Mouse (Mus musculus) urinary bladder, postnatal 36 days (tissue): ENCODE results near the gene Frmd4a.

Experiments used
- DNase-seq, 2 experiments: peaks; one replicate each; pipeline ENCODE4 v3.0.0; 2022; ENCODE audit warnings: low spot score in 2 of 2, mixed read lengths in 1 of 2

Frmd4a gene

GRCm38 (mm10) chr2:4518549-4518948 is 501.0 kb downstream of the Frmd4a start:
- DNase-seq = no peak

DNA sequence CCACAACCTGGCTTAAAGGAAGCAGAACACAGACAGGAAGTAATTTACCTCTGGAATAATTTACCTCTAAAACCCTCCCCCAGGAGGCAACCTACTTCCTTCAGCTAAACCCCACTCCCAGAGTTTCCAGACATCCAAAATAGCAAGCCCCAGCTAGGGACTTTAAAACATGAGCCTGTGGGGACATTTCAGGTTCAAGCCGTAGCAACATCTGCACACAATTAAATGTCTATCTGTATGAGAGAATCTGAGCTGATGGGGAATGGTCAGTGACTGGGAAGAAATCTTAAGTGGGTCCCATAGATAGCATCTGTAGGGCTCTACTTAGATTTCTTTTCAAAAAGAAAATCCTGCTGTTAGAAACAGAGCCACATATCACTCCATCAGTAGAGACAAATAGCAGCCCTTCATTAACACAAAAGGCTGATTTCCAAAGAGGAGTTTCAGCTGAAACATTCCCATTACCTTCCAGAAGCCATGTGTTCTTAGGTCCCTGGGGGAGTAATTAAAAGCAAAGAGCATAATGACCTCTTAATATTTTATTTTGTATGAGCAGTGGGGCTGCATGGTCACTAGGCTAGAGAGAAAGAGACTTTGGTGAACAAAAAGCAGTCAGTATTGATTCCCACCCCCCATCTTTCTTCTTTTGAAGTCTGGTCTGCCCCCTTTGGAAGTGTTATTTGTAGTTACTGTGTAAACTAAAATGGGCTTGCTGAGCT is 505.4 kb downstream of the Frmd4a start:
- no peak for DNase-seq

GRCm38 (mm10) chr2:4527094-4527493 is 509.6 kb downstream of the Frmd4a start:
- no peak for DNase-seq

DNA sequence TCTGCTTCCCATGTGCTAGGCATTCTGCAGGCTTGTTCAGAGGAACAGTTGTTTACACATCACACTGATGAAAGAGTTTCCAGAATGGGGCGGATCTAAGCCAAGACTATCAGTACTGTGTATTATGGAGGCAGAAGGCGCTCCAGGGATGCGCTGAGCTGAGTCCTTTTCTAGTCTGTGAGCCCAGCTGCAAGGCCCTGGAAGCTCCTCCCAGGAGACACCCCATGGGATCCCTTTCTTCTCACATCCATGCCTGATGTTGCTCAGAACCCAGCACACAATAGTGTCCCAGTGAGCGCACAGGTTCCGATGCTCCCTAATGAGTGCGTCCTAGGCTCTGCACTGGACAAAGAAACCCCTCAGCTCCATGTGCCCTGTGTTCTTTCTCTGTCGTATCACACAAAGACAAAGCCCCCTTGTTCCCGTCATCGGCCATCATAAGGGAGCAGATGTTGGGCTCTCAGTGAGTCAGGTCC is 511.8 kb downstream of the Frmd4a start:
- DNase-seq = no peak

DNA sequence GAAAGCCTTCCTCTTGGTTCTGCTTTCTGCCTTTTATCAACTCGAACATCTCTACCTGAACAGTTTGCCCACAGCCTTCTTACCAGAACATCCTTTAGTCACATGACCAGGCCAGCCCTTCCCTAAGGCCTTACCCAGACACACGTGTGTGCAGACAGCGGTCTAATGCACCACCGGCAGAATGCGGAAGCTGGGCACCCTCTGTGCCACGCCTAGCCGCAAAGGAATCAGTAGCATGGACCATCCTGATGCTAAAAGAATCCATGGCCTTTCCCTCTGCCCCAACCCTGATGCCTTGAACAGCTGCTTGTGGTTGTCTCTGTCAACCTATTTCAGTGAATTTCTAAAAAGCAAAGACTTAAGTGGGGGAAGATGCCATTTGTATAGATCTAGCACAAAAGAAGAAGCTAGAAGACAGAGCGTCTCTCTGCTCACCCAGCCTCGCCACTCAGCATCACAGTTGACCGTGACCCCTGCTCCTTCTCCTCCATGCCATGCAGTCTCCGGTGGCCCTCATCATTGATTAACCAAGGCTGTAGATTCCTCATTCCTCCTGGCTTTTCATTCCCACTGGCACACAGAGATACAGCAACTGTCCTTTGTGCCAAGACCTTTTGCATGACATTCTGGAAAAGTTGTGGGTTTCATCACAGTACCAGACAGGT is 514.1 kb downstream of the Frmd4a start:
- no peak for DNase-seq

DNA sequence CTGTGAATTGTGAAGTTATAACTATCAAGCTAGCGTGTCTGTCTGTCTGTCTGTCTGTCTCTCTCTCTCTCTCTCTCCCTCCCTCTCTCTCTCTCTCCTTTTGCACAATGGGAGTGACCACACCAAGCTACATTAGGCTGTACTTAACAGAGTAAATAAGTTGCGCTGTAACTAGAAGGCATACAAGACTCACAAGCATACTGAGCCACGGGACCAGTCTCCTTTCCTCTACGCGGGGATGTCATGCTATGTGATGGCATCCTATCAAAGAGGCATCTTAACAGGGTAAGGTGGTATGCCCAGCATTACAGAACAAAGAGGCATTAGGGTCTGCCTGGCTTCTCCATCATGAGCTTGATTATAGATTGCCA is 514.7 kb downstream of the Frmd4a start:
- DNase-seq = no peak

DNA sequence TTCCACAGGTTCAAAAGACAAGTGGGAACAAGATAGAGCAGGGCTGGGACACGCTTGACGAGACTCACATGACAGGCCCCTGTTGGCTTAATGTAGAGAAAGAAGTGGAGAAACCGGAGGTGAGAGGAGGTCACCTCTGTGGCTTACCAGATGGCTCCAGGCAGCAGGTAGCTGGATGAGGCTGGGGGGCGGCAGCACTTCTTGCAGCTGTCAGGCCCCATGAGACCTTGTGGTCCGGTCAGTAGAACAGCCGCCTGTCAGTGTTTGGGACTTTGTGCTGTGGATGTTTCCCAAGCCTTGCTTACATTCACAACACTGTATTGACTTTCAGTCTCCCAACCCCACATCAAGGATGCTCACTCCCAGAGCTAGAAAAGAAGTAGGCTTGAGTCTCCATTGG is 515.4 kb downstream of the Frmd4a start:
- no peak for DNase-seq

- no peak for DNase-seq
Observed at GRCm38 (mm10) chr2:4535187-4535864, 517.8 kb downstream of the Frmd4a start.

GRCm38 (mm10) chr2:4541330-4541729 is 523.8 kb downstream of the Frmd4a start:
- no peak for DNase-seq

DNA sequence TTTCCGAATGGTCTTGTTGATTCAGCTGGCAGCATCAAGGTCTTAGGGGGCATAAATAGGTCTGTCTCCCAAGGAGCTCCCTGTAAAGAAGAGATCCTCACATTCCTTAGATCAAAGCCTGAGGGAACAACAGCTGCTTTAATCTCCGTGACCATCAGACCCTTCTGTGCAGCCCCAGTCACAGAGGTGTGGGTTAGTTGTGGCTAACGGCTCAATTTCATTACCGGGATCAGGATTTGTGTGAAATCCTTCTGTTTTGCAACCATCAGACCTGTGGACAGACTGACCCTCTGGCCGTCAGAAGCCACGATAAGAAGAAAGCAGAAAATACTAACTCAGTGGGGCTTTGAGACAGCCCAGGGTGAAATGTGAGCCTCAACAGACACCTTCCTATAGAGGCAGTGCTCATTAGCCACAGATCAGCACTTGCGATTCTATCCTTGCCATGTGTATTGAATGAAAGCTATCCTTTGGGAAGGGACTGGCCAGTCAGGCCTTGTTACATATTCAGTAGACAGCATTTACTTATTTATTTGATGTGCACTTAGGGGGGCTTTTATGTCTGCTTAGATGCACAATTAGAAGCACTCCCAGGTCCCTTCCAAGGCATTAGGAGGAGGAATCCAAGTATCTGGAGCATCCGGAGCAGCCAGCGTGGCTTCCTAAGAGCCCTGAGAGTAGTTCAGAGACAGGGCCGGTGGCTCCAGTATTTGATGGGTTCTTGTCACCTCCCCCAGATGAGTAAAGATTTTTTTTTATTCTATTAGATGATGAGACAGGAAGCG is 524.5 kb downstream of the Frmd4a start:
- no peak for DNase-seq

DNA sequence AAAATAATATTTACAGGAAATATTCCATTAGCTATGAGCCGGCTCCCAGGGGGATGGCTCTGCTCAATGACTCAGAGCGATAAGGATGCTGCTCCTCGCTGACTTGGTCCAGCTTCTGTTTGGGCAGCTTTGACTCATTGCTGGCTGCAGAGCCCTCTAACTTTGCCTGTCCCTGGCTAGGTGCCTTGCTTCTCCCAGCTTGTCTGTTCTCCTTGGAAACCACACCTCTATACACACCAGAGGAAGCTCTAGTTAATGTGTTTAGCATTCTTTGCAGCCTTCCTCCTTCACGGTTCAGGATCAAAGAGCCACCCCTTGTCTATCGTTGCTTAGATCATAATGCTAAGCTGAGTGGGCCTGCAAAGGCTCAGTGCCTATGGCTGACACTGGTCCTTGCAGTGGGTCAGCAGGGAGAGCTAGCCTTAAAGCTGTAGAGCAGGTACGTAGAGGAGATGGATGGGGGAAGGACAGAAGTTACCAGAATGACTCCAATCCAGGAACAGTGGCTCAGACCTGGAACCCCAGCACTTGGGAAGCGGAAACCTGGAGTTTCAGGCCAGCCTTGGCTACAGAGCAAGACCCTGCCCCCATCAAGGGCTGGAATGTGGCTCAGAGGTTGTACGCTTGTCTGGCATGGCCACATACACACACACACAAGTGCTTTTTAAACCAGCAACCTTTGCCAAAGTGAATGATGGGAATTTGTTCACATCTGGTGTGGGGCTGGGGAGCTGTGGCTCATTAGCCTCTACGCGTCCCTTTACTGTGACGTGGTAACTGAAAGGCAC is 525.3 kb downstream of the Frmd4a start:
- DNase-seq = peak in 1 of 2 experiments; percentile 35

DNA sequence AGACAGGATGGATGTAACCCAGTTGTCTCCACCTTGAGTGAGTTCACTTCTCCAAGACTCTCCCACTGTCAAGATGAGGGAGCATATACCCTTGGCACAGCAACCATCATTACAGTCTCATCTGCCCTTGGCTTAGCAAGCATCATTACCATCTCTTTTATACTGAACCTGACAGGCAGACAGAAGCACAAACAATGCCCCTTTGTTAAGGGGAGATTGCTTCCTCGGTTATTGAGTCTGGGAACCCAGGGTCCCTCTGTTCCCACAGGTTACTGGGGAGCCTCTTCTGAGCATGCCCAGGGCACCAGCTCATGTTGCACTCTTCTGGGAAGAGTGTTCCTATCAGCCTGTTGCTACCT is 525.9 kb downstream of the Frmd4a start:
- no peak for DNase-seq

DNA sequence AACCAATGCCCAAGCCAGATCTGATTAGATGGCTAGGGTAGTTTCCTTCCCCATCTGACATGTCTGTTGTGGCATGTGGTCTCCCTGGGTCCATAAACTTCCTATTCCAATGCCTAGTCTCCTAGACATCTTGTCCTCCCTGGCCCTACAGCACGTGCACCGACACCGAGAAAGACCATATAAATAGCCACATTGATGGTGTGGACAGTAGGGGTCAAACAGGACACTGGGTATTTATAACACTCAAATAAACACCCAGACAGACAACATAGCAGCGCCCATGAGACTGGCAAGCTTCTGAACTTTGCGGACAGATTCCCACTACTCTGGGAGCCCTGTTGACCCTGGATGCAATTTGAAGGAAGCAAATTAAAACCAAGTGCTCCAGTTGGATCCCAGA is 526.8 kb downstream of the Frmd4a start:
- DNase-seq = no peak

DNA sequence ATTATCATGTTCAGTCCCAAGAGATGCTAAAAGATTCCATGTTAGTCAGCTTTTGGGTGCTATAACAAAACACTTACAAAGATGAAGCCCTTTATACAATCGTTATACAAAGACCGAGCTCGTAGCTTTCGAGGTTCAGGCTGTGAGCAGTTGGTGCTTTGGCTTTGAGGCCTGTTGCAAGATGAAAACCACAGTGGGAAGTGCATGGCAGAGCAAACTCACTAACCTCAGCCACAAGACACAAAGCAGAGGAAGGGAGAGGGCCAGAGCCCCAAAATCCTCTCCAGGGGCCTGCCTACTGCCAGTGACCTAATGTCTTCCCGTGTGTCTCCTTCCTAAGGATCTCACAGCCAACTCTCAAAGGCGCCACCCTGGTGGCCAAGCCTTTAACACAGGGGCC is 527.7 kb downstream of the Frmd4a start:
- DNase-seq = no peak

GRCm38 (mm10) chr2:4547003-4547662 is 529.6 kb downstream of the Frmd4a start:
- no peak for DNase-seq

DNA sequence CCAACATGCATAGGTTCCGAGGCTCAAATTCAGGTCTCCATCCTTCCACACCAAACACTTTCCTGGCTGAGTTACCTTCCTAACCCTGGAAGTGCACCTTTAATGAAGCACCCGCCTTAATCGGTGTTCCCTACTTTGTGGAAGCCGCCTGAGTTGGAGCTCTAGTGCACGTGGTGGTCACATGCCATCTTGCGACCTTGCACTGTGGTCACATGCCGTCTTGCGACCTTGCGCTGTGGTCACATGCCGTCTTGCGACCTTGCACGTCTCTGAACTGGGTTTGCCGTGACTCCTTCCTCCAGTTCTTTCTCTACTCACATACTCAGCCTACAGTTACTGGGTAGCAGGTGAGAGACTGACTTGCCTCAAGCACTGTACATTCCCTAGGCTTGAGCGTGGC is 531.8 kb downstream of the Frmd4a start:
- no peak for DNase-seq

GRCm38 (mm10) chr2:4550017-4550763 is 532.7 kb downstream of the Frmd4a start:
- no peak for DNase-seq

DNA sequence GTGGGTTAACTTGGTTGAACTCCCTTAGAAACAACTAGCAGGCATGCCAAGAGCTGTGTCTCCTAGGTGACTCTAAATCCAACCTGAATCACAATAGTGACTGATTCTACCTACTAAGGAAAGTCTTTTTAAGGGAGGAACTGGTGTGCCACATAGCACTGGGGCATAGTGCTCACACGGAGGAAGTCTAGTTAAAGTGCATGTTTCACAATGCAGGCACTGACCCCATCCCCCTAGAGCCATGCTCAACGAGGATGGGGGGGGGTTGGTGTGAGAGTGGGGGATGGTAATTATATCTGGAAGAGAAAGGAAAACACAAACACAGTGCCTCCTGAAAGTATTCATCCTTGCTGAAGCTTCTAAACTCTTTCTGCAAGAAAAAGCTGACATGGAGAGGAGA is 533.9 kb downstream of the Frmd4a start:
- no peak for DNase-seq

GRCm38 (mm10) chr2:4551866-4552265 is 534.3 kb downstream of the Frmd4a start:
- no peak for DNase-seq

DNA sequence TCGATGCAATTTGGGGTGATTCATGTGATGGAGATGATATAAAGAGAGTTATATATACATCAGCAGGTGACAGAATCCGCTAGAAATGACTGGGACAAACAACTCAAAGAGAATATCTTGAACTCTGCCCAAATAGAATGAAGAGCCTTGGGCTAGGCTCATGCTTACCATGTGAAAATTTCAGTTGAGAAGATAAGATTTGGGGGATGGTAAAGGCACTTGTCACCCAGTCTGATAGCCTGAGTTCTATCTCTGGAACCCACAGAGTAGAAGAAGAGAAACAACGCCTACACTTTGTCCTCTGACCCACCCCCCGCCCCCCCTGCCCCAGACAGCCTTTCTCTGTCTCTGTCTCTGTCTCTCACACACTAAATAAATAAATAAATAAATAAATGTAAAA is 535.0 kb downstream of the Frmd4a start:
- DNase-seq = no peak
